Mouse (Mus musculus) neural tube, embryonic 11.5 days (tissue): ENCODE data around the gene Dnah7a. TPM values are rescaled to one million over a fixed set of nuclear protein-coding genes. Genes with fewer than 3 reads are reported as not detected.
"Not testable (repeated sequence)": the region's sequence is repeated elsewhere in the genome, so short reads cannot be mapped to it uniquely, and the experiment has no call there.

Experiments used
- ATAC-seq: fragments of 200-750 bp; cut with Nextera tagmentation; 2 replicates; pipeline ENCODE4 v1.8.0; 2017; ENCODE audit warnings: moderate number of reproducible peaks, mild to moderate bottlenecking, moderate TSS enrichment, moderate library complexity; ENCODE audit not compliant: insufficient read depth, low FRiP score, low TSS enrichment
- DNase-seq: peaks from one replicate; pipeline ENCODE4 v3.0.0-alpha.2; 2015; ENCODE audit warnings: low spot score
- H3K27ac ChIP-seq: fragments of 300-500 bp; sonication (generic); 2 replicates; pipeline ENCODE4 v1.5.1; 2014; ENCODE audit warnings: low read depth, mild to moderate bottlenecking, low read length
- H3K27me3 ChIP-seq: fragments of 300-500 bp; sonication (generic); 2 replicates; pipeline ENCODE4 v1.6.1; 2014; ENCODE audit warnings: mild to moderate bottlenecking, low read length, mixed read lengths; ENCODE audit not compliant: control insufficient read depth, insufficient read depth
- H3K36me3 ChIP-seq: fragments of 300-500 bp; sonication (generic); 2 replicates; pipeline ENCODE4 v1.6.1; 2014; ENCODE audit warnings: mild to moderate bottlenecking, low read length, moderate library complexity, mixed read lengths; ENCODE audit not compliant: control insufficient read depth, insufficient read depth
- H3K4me1 ChIP-seq: fragments of 300-500 bp; sonication (generic); 2 replicates; pipeline ENCODE4 v1.6.1; 2014; ENCODE audit warnings: low read length, mixed read lengths; ENCODE audit not compliant: control insufficient read depth, insufficient read depth
- H3K4me2 ChIP-seq: fragments of 300-500 bp; sonication (generic); 2 replicates; pipeline ENCODE4 v1.6.1; 2014; ENCODE audit warnings: low read depth, mild to moderate bottlenecking, moderate library complexity
- H3K4me3 ChIP-seq: fragments of 300-500 bp; sonication (generic); 2 replicates; pipeline ENCODE4 v1.5.1; 2014; ENCODE audit warnings: low read depth, low read length
- H3K9ac ChIP-seq: fragments of 300-500 bp; sonication (generic); 2 replicates; pipeline ENCODE4 v1.6.1; 2014; ENCODE audit warnings: mild to moderate bottlenecking, low read length
- H3K9me3 ChIP-seq: fragments of 300-500 bp; sonication (generic); 2 replicates; pipeline ENCODE4 v1.6.1; 2016; ENCODE audit warnings: low read length; ENCODE audit not compliant: control insufficient read depth
- WGBS: fragments of 180-500 bp; shearing (Covaris S2); extraction: QIAGEN DNeasy Blood & Tissue Kit; methylation state at CpG from one replicate; pipeline ENCODE4 v1.1.7; 2014; 5-methylcytosine and 5-hydroxymethylcytosine counted together
- polyA plus RNA-seq: library from polyadenylated mRNA; unstranded; fragments of >200 nt; fragmentation: Nextera tagmentation; extraction: Ambion mirVana; gene quantifications from 2 replicates; pipeline ENCODE4 v1.2.1, GENCODE M21; 2014

Dnah7a gene
- polyA plus RNA-seq, 1 experiment from 2014 or later, result 8.1 TPM

DNA sequence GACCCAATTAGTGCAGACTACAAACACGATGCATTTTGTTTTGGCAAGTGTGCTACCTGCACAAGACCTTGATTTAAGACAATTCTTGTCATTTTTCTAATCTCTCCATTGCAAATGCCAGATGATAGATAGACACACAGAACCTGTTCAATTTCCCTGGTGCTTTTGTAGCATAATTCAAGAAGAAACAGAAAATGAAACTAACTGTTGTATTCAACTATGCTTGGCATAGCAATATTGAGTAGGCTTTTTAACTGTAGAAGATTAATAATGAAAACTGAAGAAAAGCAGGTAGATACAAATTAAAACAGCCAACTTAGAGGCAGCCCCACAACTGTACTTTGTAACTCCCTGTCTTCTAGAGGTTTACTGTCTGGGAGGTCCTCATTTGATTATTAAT lies 234.5 kb downstream of the Dnah7a start:
- not testable (repeated sequence) for H3K4me2 ChIP-seq, H3K4me3 ChIP-seq, DNase-seq, H3K4me1 ChIP-seq, H3K9me3 ChIP-seq, H3K36me3 ChIP-seq, H3K9ac ChIP-seq, H3K27ac ChIP-seq, H3K27me3 ChIP-seq, ATAC-seq
- 87% methylated on average over 1 of the region's 1 CpGs for WGBS

DNA sequence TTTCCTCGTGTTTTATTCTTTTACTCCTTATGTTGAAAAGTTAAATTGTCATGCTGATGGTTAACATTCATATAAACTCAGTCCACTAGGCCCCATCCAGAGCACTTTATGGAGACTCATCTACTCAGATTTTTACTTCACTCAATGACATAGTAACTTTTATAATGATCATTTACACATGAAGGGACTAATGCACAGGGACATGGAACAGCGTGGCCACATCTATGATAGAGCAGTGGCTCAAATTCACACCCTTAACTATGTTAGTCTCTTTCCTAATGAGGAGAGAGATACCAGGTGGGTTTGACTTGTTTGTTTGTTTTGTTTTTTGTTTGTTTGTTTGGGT lies 239.3 kb downstream of the Dnah7a start:
- DNase-seq (no peak), ATAC-seq (no peak)
- Histone ChIP-seq H3K27me3 (no peaks in the 10 kb centered on the region), H3K9me3 (no peaks in the 10 kb centered on the region), H3K27ac (no peak overlapping the region), H3K36me3 (no peaks in the 10 kb centered on the region), H3K9ac (no peak overlapping the region), H3K4me2 (no peak overlapping the region), H3K4me1 (no peaks in the 10 kb centered on the region), H3K4me3 (no peak overlapping the region)
- 85% methylated on average over 2 of the region's 2 CpGs for WGBS

DNA sequence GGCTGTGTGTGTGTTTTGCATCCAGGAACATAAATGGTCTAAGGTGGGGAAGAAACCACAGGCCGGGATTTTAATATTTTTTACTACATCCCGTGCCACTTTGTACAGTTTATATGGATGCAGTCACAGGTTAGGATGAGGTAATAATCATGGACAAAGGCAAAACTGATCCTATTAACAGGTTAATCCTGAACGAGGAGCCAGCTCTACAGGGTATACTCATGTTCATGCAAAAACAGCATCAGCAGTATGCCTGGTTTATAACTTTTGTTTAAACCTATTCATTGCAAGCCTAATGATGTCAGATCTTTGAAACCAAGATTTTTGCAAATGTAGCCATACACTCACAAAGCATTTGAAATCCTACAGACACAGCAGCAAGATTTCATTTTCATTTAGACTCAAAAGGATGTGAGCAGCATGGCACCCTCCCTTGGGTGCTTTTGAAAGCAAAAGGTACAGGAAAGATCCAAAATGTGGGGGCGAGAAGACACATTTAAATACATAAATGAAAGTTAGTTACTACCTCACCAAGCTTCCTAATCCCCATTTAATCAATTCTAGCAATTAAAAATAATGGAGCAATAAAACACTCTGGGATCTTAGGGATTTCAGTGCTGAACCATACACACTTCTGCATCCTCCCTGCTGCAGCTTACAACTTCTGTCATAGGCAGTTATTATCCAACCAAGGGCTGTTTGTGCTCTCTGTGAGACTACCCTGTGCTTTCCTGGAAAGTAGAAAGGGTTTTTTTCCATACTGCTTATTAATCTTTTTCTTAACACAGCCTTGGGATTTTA lies 239.9 kb downstream of the Dnah7a start:
- WGBS, result 86% methylated on average over 4 of the region's 4 CpGs

DNA sequence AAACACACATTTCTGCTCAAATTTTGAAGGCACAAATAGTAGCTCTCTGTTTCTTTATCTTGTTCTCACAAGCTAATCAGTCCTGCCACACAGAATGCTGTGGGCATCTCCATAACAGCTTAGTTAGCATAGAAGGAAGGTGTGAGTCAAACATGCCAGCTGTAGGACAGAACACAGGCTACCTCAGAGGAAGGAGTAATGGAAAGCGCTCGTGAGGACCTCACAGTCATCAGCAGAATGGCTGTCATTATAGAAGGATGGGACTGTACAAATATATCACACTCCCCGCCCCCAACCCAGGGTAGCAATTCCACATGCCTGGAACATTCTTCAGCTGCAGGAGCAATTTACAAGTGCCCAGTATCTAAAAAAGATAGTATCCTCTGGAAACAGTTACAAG lies 267.4 kb downstream of the Dnah7a start:
- H3K27me3 ChIP-seq, H3K27ac ChIP-seq, H3K36me3 ChIP-seq, H3K9me3 ChIP-seq, H3K4me1 ChIP-seq, ATAC-seq, DNase-seq, H3K4me3 ChIP-seq, H3K9ac ChIP-seq, H3K4me2 ChIP-seq: not testable (repeated sequence)
- 79% methylated on average over 3 of the region's 3 CpGs for WGBS

More for the DNA sequence above, 239.9 kb downstream of the Dnah7a start:
- not testable (repeated sequence) for H3K27me3 ChIP-seq, H3K4me1 ChIP-seq, H3K4me3 ChIP-seq, H3K9ac ChIP-seq, H3K27ac ChIP-seq, H3K9me3 ChIP-seq, ATAC-seq, H3K36me3 ChIP-seq, DNase-seq, H3K4me2 ChIP-seq

DNA sequence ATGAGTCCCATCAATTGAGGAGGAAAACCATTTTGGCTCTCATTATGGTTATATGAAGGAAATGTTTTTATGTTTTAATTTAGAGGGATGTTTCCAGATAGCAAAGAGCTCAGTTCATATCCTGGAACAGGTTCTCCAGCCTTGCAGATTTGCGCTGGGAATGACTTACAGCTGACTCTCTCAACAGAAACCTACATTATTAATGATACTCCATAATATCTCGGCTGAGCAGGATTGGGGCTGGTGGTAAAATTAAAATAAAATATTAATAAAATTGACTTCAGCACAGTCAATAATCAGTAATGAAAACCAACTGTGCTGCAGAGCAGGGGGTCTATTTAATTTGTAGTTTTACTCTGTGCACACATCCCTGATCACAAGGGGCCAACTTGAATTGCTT lies 274.2 kb downstream of the Dnah7a start:
- not testable (repeated sequence) for H3K4me2 ChIP-seq, H3K36me3 ChIP-seq, H3K9me3 ChIP-seq, H3K27ac ChIP-seq, H3K4me3 ChIP-seq, DNase-seq, H3K27me3 ChIP-seq, ATAC-seq, H3K4me1 ChIP-seq, H3K9ac ChIP-seq
- 83% methylated on average over 2 of the region's 2 CpGs for WGBS

DNA sequence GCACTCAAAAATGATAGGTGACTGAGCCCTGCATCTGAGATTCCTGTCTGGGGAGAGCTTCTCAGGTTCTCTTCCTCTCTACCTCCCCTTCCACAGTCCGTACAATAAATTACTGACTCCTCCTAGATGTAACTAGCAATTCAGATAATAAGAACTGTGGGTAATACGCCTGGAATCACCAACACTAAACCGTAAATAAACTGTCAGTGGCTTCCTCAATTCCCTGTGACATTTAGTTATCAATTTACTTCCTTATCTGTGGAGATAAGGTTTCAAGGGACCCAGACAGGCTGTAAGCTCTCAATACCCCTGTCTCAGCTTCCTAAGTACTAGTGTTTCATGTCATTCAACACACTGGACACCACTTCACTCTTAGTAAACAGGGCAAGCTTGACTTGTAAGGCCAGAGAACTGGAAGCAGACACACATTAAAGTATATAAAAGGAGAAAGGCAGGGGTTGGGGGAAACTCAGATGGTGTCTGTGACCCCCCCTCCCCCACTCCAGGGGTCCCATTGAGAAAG lies 300.7 kb downstream of the Dnah7a start:
- whole genome bisulfite sequencing, result 84% methylated on average over 3 of the region's 3 CpGs

DNA sequence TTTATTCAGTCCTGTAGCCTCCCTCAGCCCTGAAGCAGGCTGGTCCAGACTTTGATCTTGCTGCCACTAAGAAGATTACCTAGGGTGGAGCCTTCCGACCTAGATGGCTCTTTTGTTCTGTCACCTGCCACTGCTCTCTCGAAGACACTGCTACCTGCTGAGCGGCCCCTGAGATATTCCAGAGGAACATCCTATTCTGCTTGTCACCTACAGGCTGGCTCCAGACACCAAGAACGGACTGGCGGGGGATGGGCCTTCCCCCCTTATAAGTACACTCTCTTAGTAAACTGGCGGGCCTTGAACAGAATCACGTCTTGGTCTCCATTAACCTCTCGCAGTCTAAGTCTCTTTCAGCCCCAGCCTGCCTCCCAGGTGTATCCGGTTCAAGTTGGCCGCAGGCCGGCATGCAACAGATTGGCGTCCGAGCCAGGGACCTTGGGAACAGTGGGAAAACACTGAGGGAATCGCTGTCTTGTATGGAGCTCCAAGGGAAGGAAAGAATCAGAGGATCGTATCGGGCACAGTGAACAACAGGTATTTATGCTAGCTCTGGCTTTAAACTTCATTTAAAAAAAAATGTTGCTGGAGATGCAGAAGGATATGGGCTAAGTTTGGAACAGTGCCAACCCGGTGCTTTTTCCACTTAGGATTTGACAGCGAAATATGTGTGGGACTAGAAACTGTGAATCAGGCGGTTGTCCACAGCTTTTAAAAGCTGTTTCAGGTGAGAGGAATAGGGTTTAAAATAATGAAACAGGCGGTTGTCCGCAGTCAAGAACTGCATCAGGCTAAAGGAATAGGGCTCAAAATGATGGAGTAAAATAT lies 312.4 kb downstream of the Dnah7a start:
- H3K27ac ChIP-seq, H3K4me1 ChIP-seq, H3K9me3 ChIP-seq, ATAC-seq, H3K4me3 ChIP-seq, H3K4me2 ChIP-seq, H3K9ac ChIP-seq, H3K27me3 ChIP-seq, H3K36me3 ChIP-seq: not testable (repeated sequence)
- DNase-seq, result peak; percentile 9
- WGBS, result 37% methylated on average over 21 of the region's 21 CpGs

More for the DNA sequence above, 300.7 kb downstream of the Dnah7a start:
- Histone ChIP-seq H3K36me3 (no peaks in the 10 kb centered on the region), H3K27me3 (no peaks in the 10 kb centered on the region), H3K27ac (no peak overlapping the region), H3K4me2 (no peak overlapping the region), H3K9me3 (no peaks in the 10 kb centered on the region), H3K4me1 (no peaks in the 10 kb centered on the region), H3K4me3 (no peak overlapping the region), H3K9ac (no peak overlapping the region)
- DNase-seq (no peak), ATAC-seq (no peak)

DNA sequence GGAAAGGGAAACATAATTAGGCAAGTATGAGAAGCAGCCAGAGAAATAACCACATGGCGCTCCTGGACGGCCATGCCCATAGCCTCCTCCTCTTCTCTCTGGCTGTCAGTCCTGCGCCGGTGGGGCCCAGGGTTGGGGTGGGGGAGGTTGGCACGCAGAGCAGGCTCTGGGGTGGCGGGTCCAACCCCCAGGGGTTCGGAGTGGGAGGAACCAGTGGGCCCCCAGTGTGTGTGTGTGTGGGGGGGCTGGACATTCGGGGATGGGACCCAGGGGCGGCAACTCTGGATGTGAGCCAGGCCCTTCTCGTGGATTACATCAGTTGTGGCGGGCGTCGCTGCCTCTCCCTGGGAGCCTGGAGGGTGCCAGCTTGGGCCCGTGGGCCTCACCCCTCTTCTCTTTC lies 317.8 kb downstream of the Dnah7a start:
- 95% methylated on average over 9 of the region's 14 CpGs for WGBS
- ATAC-seq, result no peak
- Histone ChIP-seq H3K4me2 (no peak overlapping the region), H3K9me3 (no peaks in the 10 kb centered on the region), H3K27ac (no peak overlapping the region), H3K27me3 (no peaks in the 10 kb centered on the region), H3K9ac (no peak overlapping the region), H3K4me3 (no peak overlapping the region), H3K4me1 (no peaks in the 10 kb centered on the region), H3K36me3 (no peaks in the 10 kb centered on the region)
- no peak for DNase-seq
